Mouse (Mus musculus) embryonic facial prominence, embryonic 14.5 days (tissue): ENCODE data around the gene Kndc1. TPM values are rescaled to one million over a fixed set of nuclear protein-coding genes. Genes with fewer than 3 reads are reported as not detected.
A peak's percentile ranks its signal among the peaks of the same experiment; 100 is the strongest.

Source experiments
- ATAC-seq: fragments of 200-750 bp; cut with Nextera tagmentation; 2 replicates; pipeline ENCODE4 v1.8.0; 2017; ENCODE audit warnings: low read depth, moderate number of reproducible peaks, moderate TSS enrichment
- DNase-seq: peaks from one replicate; pipeline ENCODE4 v3.0.0-alpha.2; 2015; ENCODE audit warnings: low spot score
- H3K27ac ChIP-seq: fragments of 300-500 bp; sonication (generic); replicated peaks from 2 replicates; pipeline ENCODE4 v1.5.1; 2014; ENCODE audit warnings: low read depth, mild to moderate bottlenecking, low read length, moderate library complexity
- H3K27me3 ChIP-seq: fragments of 300-500 bp; sonication (generic); replicated peaks from 2 replicates; pipeline ENCODE4 v1.6.1; 2014; ENCODE audit warnings: low read length; ENCODE audit not compliant: control insufficient read depth, insufficient read depth
- H3K36me3 ChIP-seq: fragments of 300-500 bp; sonication (generic); 2 replicates; pipeline ENCODE4 v1.6.1; 2014; ENCODE audit warnings: low read length, mixed read lengths; ENCODE audit not compliant: control insufficient read depth, insufficient read depth
- H3K4me1 ChIP-seq: fragments of 300-500 bp; sonication (generic); 2 replicates; pipeline ENCODE4 v1.6.1; 2014; ENCODE audit warnings: antibody characterized with exemption, low read length; ENCODE audit not compliant: control insufficient read depth, insufficient read depth
- H3K4me2 ChIP-seq: fragments of 300-500 bp; sonication (generic); 2 replicates; pipeline ENCODE4 v1.6.1; 2014; ENCODE audit warnings: low read depth, mild to moderate bottlenecking, low read length, moderate library complexity, mixed read lengths
- H3K4me3 ChIP-seq: fragments of 300-500 bp; sonication (generic); 2 replicates; pipeline ENCODE4 v1.5.1; 2014; ENCODE audit warnings: low read depth, mild to moderate bottlenecking, low read length
- H3K9ac ChIP-seq: fragments of 300-500 bp; sonication (generic); 2 replicates; pipeline ENCODE4 v1.6.1; 2014; ENCODE audit warnings: low read depth, mild to moderate bottlenecking, low read length, moderate library complexity, mixed read lengths
- H3K9me3 ChIP-seq: fragments of 300-500 bp; sonication (generic); 2 replicates; pipeline ENCODE4 v1.6.1; 2016; ENCODE audit warnings: low read length; ENCODE audit not compliant: control insufficient read depth
- WGBS: fragments of 180-500 bp; shearing (Covaris S2); extraction: QIAGEN DNeasy Blood & Tissue Kit; methylation state at CpG from one replicate; pipeline ENCODE4 v1.1.7; 2014; 5-methylcytosine and 5-hydroxymethylcytosine counted together
- polyA plus RNA-seq: library from polyadenylated mRNA; unstranded; fragments of >200 nt; fragmentation: Nextera tagmentation; extraction: Ambion mirVana; gene quantifications from 2 replicates; pipeline ENCODE4 v1.2.1, GENCODE M21; 2014

Kndc1 gene
- polyA plus RNA-seq, 1 experiment from 2014 or later = 1.5 TPM

DNA sequence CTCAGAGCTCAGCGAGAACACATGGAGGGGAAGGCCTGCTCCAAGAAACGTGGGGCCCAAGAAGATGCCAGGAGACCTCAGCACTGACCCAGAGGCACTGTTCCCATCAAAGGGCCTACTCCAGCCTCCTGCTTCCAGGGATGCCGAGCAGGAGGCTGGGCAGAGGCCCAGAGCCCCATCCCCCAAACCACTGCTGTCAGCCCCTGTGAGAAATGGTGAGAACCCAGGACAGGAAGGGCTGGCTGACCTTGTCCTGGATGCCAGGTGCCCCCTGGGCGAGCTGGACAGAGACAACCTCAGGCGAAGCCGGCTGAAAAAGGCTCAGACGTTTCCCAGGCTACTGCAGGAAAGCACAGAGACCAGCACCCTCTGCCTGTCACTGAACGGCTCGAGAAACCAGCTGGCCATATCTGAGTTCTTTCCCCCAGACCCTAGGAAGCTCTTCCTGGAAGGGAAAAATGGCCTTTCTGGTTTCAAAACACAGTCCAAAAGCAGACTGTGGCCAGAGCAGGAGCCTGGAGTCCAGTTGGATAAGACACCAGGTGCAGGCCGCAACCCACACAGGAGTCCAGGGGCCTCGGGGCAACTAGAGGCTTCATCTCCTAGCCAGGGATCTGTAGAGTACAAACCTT, 15.8 kb downstream of the Kndc1 start:
- H3K4me3 ChIP-seq = no peak overlapping the region
- no peak overlapping the region for H3K9ac ChIP-seq
- WGBS = 39% methylated on average over 11 of the region's 11 CpGs
- ATAC-seq = no peak
- no peaks in the 10 kb centered on the region for H3K36me3 ChIP-seq
- no peak for DNase-seq
- H3K4me2 ChIP-seq = no peak overlapping the region
- no peaks in the 10 kb centered on the region for H3K9me3 ChIP-seq
- H3K27ac ChIP-seq = no peak overlapping the region
- H3K27me3 ChIP-seq = peaks cover 27% of the 10 kb centered on the region
- no peaks in the 10 kb centered on the region for H3K4me1 ChIP-seq

DNA sequence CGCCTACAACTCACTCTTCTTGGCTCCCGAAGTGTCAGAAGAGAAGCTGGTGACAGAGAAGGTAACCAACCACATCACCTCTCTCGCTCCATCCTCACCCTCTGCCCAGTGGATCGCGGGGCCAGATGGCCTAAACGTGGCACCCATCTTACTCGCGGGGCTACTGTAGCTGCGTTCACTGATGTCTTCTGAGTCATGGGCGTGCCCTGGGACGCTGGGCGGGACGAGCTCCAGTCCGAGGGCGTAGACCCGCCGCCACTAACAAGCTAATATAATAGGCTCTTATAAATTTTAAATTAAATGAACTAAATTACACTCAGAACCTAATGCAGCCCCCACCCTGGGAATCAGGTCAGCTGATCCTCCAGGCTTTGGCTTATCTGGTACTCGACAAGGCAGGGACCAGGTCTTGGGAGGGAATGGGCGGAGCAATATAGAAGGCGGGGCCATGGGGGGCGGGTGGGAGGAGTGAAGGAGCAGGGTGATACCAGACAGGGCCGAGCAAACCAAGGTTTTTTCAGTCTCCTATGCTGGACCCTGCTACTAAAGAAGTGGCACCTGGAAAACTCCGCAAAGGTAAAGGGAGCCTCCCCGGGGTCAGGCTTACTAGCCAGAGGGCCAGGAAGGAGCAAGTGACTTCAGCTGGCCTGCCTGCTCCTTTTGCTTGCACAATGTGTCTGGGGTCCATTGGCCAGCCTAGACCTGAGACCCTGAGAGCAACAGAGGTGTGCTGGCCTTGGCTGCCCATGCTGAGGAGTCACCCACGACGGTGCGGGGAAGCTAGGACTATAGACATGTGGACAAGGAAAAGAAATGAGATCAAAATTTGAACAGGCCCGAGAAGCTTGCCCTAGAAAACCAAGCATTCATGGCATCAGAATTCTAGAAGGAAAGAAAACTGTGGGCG, 19.9 kb downstream of the Kndc1 start:
- Histone ChIP-seq H3K9ac (no peak overlapping the region), H3K4me3 (peak overlapping the region; percentile 28), H3K27ac (no peak overlapping the region), H3K27me3 (peaks cover 31% of the 10 kb centered on the region), H3K4me1 (peaks cover 6% of the 10 kb centered on the region; the same call in 1 of the 2 replicates), H3K9me3 (no peaks in the 10 kb centered on the region), H3K4me2 (peak overlapping the region; percentile 40), H3K36me3 (no peaks in the 10 kb centered on the region)
- 12% methylated on average over 29 of the region's 29 CpGs for WGBS
- ATAC-seq (peak; percentile 53), DNase-seq (no peak)

DNA sequence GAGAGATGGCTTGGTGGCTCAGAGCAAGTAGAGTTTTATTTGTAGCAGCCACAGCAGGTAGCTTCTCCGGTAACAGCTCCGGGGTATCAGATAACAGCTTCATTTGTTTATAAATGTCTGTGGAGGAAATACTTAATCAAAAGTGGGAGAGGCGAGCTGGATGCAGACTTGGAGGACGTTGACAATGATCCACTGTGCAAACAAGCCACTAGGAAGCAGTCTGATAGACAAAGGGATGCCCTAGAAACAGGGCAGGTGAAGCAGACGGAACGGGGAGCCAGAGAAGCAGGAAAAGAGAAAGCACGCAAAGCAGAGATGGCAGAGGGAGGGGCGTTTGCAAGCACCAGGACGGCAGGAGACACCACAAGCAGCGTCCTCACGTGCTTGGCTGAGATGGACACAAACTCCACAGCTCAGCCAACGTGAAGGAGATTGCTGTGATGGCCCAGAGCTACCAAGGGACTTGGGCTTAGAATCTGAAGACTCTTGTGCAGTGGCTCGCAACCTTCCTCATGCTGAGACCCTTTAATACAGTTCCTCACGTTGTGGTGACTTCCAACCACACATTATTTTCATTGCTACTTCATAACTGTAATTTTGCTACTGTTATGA, 21.3 kb downstream of the Kndc1 start:
- Histone ChIP-seq H3K4me2 (peak overlapping the region; percentile 39), H3K36me3 (no peaks in the 10 kb centered on the region), H3K27ac (no peak overlapping the region), H3K4me1 (peaks cover 6% of the 10 kb centered on the region; the same call in 1 of the 2 replicates), H3K4me3 (peak overlapping the region; percentile 10; the same call in 1 of the 2 replicates), H3K9me3 (no peaks in the 10 kb centered on the region), H3K9ac (peak overlapping the region; percentile 25; the same call in 1 of the 2 replicates), H3K27me3 (peaks cover 31% of the 10 kb centered on the region)
- WGBS = 5% methylated on average over 14 of the region's 14 CpGs
- DNase-seq (peak; percentile 32), ATAC-seq (peak; percentile 48; the same call in 1 of the 2 replicates)

DNA sequence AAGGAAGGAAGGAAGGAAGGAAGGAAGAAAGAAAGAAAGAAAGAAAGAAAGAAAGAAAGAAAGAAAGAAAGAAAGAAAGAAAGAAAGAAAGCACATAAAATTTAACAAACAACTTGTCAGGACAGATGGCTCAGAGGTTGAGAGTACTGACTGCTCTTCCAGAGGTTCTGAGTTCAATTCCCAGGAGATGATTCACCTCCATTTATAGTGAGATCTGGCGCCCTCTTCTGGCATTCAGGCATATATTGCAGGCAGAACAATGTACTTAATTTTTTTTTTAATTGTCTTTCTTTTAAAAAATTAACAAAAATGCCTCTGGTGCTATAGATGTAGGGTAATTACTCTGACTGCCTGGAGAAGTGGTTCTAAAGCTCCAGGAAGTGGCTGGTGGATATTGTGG, 21.8 kb downstream of the Kndc1 start:
- H3K9ac ChIP-seq = no peak overlapping the region
- DNase-seq (peak; percentile 64), ATAC-seq (no peak)
- 0% methylated on average over 1 of the region's 1 CpGs for WGBS
- no peaks in the 10 kb centered on the region for H3K9me3 ChIP-seq
- H3K27me3 ChIP-seq = peaks cover 31% of the 10 kb centered on the region
- no peak overlapping the region for H3K4me3 ChIP-seq
- no peak overlapping the region for H3K4me2 ChIP-seq
- H3K27ac ChIP-seq = no peak overlapping the region
- H3K4me1 ChIP-seq = peaks cover 6% of the 10 kb centered on the region; the same call in 1 of the 2 replicates
- H3K36me3 ChIP-seq = no peaks in the 10 kb centered on the region

DNA sequence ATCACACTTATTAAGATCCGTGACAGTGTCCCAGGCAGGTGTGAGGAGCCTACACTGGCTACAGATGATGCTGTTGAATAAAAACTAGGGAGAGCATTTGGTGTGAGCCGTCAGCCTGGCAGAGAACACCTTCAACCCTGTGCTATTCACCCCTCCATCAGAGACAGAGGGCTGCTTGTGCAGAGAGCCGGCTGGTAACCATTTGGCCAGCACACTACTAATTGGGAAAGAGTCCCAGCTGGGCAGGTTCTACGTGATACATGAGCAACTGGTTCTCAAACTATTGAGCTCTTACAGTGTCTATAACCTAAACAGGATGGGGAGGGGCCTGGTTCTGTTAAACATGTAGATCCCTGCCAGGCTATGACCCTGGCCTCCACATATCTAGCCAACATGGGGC, 23.8 kb downstream of the Kndc1 start:
- no peak overlapping the region for H3K27ac ChIP-seq
- DNase-seq (no peak), ATAC-seq (no peak)
- H3K36me3 ChIP-seq = no peaks in the 10 kb centered on the region
- no peak overlapping the region for H3K4me3 ChIP-seq
- no peak overlapping the region for H3K4me2 ChIP-seq
- H3K27me3 ChIP-seq = peaks cover 26% of the 10 kb centered on the region
- 70% methylated on average over 4 of the region's 4 CpGs for WGBS
- no peaks in the 10 kb centered on the region for H3K9me3 ChIP-seq
- H3K4me1 ChIP-seq = peaks cover 6% of the 10 kb centered on the region; the same call in 1 of the 2 replicates
- H3K9ac ChIP-seq = no peak overlapping the region

DNA sequence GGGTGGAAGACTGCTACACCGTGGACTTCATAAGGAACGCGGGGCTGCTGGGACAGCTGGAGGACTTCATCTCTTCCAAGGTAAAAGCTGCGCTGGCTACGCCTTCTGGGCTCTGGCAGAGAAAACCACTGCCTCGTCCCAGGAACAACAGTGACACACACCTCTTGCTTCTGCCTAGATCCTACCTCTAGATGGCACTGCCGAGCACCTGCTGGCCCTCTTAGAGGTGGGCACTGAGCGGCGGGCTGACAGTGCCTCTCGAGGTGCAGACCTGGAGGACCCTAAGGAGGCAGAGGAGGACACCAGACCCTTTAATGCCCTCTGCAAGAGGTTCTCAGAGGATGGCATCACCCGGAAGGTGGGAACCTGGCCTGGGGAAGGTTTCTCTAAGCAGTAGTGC, 36.2 kb downstream of the Kndc1 start:
- H3K4me1 ChIP-seq = no peaks in the 10 kb centered on the region
- DNase-seq (peak; percentile 22), ATAC-seq (peak; percentile 63; the same call in 1 of the 2 replicates)
- no peak overlapping the region for H3K9ac ChIP-seq
- H3K27me3 ChIP-seq = no peaks in the 10 kb centered on the region
- H3K9me3 ChIP-seq = no peaks in the 10 kb centered on the region
- no peak overlapping the region for H3K27ac ChIP-seq
- H3K4me3 ChIP-seq = no peak overlapping the region
- WGBS = 13% methylated on average over 11 of the region's 11 CpGs
- H3K36me3 ChIP-seq = no peaks in the 10 kb centered on the region
- H3K4me2 ChIP-seq = no peak overlapping the region

DNA sequence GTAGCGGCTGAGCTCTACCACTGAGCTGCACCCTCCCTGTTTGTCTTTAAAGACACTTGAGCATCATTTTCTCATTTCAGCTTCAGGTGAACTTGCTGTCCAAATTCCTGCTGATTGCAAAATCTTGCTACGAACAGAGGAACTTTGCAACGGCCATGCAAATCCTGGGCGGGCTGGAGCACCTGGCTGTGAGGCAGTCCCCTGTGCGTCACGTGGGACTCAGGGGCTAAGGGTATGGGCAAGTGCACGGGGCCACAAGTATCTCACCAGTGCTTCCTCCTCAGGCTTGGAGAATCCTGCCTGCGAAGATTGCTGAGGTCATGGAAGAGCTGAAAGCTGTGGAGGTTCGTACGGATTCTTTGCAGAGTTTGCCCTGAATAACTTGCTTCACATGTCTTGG, 42.2 kb downstream of the Kndc1 start:
- no peaks in the 10 kb centered on the region for H3K4me1 ChIP-seq
- H3K4me2 ChIP-seq = no peak overlapping the region
- ATAC-seq (no peak), DNase-seq (no peak)
- 84% methylated on average over 10 of the region's 10 CpGs for WGBS
- H3K27ac ChIP-seq = no peak overlapping the region
- H3K4me3 ChIP-seq = no peak overlapping the region
- no peak overlapping the region for H3K9ac ChIP-seq
- H3K27me3 ChIP-seq = peaks cover 10% of the 10 kb centered on the region
- no peaks in the 10 kb centered on the region for H3K36me3 ChIP-seq
- no peaks in the 10 kb centered on the region for H3K9me3 ChIP-seq

DNA sequence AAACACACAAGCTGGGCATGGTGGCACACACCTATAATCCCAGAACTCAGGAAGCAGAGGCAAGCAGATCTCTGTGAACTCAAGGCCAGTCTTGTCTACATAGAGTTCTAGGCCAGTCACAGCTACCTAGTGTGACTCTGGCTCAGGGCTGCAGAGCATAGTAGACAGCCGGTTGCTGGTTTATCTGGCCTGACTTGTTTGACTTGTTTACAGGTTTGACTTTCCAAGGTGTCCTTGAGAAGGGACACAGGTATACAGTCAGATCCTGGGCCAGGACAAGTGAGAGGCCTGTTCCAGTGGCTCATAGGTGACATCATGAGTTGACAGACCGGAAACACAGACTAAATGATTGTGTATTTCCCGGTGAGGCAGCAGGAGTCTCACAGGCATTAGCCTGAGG, 42.6 kb downstream of the Kndc1 start:
- Histone ChIP-seq H3K9ac (no peak overlapping the region), H3K9me3 (no peaks in the 10 kb centered on the region), H3K4me3 (no peak overlapping the region), H3K27me3 (peaks cover 14% of the 10 kb centered on the region), H3K36me3 (no peaks in the 10 kb centered on the region), H3K4me2 (no peak overlapping the region), H3K27ac (no peak overlapping the region), H3K4me1 (no peaks in the 10 kb centered on the region)
- WGBS = 55% methylated on average over 3 of the region's 3 CpGs
- DNase-seq (no peak), ATAC-seq (no peak)
